Mouse (Mus musculus) megakaryocyte, embryonic 14.5 days (primary cell): ENCODE measurements at regions not wholly inside any gene's neighbourhood (a gene's known extent, or its start where the extent isn't known, plus 50 kb on each side); places are given as distances from the start of the nearest gene placed in this dataset.

Experiments
- FLI1 ChIP-seq: IDR thresholded peaks from 2 replicates; pipeline ENCODE4 v1.6.1; 2012; ENCODE audit warnings: low read length, inconsistent platforms, mixed read lengths
- GATA1 ChIP-seq: IDR thresholded peaks from 3 replicates; pipeline ENCODE4 v1.6.1; 2012; ENCODE audit warnings: mixed read lengths, low read length, inconsistent platforms, borderline replicate concordance

DNA sequence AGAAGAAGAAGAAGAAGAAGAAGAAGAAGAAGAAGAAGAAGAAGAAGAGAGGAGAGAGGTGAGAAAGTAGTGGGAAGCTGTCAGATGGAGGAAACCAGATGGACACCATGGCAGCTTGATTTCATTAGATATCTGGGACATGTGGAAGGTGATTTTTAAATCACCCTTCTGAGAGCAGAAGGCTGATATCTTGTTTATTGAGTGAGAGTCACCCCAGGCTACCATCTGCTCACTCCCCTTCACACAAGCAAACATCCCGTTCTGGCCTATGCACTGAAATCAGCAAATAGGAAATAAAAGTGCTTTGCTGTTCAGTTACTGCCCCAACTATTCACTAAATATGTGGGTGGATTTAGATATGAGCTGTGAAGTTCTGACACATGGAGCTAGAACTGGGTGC, 831.8 kb upstream of the Lrrc6 start:
- TF ChIP-seq GATA1 (no peak), FLI1 (no peak)
